Mouse (Mus musculus) mouse trophoblast stem cell (cell line): ENCODE data around the gene Gm11938.
"Not testable (repeated sequence)": the region's sequence is repeated elsewhere in the genome, so short reads cannot be mapped to it uniquely, and the experiment has no call there.

ENCODE experiments used
- in situ Hi-C, 2 experiments: fragments of 300-500 bp; cut with MseI, MboI; formaldehyde crosslinking; loops; 2 replicates in 1 of 2; 3 replicates in 1 of 2; pipeline ENCODE4 v1.15.1; 2025

Gene Gm11938

DNA sequence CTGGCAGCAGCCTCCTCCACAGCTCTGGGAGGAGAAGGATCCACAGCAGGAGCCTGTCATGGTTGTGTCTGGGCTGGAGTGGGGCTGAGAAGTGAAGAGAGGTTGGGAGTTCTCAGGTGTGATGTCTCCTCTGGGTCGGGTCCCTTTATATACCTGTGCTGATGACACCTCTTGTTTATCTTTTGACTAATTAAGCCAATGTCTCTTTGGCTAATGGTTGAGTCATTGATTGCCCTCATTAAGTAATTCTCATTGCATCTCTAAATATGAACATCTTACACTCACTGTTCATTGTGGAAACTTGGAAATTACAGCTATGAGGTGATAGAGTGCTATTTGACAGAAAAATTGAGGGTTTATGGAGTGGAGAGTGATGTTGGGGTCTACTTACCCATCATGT, at the start of gene Gm11938:
TSS of gene Gm11938 (minus strand) at position 101 of the 400 bp plus-strand sequence.
- in situ Hi-C loops: not testable (repeated sequence)

DNA sequence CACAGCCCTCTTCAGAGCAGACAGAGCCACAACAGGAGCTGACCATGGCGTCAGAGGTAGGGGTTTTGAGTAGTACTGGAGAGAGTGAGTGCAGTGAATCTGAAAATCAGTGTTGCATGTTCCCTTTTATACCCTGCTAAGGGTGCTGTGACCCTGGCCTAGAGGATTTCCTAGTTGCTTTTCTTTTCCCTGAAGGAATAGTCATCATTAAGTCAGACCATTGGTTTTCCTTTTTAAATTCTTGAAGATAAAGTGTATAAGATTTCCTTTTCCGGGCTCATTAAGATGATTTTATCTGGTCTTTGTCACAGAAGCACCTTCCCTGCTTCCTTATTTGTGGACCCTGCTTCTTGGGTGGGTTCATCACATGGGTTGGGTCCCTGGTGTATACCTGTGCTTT, 47.0 kb upstream of the Gm11938 start, which contains the start of gene Gm11555:
TSS of gene Gm11555 (minus strand) at position 101 of the 400 bp plus-strand sequence.
- in situ Hi-C loops: no loop called here

DNA sequence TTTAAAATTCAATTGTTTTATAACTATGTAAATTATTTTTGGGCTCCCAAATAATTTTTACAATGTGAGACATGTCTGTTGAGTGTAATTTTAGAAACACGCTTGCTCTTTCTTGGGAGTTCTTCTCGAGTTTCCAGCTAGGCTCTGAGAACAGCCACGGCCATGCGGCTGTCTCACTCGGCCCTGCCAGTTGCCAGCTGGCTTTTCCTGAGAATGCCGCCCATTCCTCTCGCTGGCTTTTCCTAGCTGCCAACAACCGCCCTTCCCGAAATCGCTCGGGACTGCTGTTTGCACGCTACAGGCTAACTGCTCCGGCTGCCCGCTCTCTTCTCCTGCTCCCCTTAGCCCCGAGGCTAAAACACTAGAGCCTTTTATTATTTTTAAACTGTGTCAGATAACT, 43.3 kb upstream of the Gm11938 start:
- in situ Hi-C loops: no loop called here

DNA sequence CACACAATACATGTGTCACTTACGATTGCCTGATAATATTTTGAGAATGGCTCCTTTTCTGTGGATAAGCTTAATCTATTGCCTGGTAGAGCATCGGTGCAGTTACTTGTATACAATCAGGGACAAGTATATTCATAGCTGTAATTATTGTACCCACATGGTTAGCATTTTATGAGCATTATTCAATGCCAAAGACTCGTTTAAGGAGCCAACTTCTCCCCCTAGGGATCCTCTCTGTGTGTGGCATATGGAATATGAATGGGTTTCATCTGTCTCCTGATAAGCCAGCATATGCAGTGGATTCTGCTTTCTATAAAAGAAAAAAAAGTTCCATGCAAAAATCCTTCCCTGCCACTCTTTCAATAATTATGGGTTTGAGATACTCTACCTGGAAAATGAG, 41.2 kb upstream of the Gm11938 start:
- in situ Hi-C loops: no loop called here

DNA sequence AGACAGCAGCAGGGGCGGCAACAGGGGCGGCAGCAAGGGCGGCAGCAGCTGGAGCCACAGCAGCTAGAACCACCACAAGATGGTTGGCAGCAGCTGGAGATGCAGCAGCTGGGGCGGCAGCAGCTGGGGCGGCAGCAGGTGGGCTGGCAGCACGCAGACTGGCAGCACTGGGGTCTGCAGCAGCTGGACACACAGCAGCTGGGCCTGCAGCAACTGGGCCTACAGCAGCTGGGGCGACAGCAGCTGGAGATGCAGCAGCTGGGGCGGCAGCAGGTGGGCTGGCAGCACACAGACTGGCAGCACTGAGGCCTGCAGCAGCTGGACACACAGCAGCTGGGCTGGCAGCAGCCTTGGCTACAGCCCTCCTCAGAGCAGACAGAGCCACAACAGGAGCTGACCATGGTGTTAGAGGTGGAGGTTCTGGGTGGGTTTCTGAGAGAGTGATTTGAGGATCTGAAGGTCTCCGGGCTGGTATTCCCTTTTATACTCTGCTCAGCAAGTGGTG, 40.6 kb upstream of the Gm11938 start, which contains the start of gene Krtap4-7:
TSS of gene Krtap4-7 (minus strand) at position 455 of the 505 bp plus-strand sequence.
- in situ Hi-C loops: not testable (repeated sequence)

DNA sequence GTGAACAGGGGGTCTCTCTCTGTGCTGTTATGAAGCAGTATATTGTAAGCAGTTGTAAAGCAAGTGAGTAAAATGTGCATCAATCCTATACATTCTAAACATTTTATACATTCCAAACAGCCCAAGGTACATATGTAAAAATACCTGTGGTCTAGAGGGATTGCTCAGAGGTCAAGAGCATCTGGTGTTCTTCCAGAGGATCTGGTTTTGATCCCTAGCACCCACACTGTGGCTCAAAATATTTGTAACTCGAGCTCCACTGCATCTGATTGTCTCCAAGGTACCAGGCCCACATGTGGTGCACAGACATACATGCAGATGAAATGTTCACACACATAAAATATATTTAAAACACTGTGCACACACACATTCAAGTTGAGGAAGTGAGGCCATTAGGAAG, 37.8 kb upstream of the Gm11938 start:
- in situ Hi-C loops: no loop called here

DNA sequence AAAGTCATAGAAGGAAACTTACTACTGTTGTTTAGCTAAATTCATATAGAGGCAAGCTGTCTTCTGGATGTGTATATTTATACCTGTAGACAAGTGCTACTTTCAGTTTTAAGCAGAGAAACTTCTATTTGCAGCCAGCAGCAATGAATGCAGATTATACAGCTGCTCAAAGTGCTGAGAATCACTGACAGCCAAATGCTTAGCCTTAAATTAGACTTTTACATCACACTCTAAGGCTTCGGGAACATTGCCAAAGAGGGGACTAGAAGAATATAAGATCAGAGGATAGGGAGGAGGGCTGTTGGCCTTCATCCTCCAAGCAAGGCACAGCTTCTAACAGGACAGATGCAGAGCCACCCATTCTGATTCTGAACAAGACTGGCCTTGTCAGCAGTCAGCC, 34.0 kb upstream of the Gm11938 start:
- in situ Hi-C loops: no loop called here

DNA sequence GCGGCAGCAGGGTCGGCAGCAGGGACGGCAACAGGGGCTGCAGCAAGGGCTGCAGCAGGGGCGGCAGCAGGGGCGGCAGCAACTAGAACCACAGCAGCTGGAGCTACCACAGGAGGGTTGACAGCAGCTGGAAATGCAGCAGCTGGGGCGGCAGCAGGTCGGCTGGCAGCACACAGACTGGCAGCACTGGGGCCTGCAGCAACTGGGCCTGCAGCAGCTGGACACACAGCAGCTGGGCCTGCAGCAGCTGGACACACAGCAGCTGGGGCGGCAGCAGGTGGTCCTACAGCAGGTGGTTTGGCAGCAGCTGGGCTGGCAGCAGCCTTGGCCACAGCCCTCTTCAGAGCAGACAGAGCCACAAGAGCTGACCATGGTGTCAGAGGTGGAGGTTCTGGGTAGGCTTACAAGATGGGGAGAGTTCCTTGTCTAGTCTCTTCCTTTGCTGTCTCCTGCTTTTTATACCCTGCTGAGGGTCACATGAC, 31.6 kb upstream of the Gm11938 start, which contains the start of gene Krtap4-2:
TSS of gene Krtap4-2 (minus strand) at position 432 of the 482 bp plus-strand sequence.
- in situ Hi-C loops: no loop called here

DNA sequence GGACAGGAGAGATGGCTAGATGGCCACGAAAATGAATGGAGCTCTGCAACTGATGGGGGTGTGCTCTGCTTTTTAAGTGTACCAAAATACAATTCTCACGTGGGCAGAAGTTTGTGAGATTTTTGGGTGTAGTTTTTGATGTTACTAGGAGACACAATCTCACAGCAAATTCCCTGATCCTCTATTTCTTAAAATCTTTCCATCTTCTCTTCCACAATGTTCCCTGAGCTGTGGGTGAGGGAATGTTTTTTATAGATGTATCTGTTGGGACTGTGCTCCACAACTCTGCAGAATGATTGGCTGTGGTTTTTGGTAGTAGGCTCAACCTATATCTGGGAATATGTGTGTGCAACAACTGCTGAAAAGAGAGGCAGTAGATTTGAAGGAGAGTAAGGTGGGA, 30.2 kb upstream of the Gm11938 start:
- in situ Hi-C loops: no loop called here

DNA sequence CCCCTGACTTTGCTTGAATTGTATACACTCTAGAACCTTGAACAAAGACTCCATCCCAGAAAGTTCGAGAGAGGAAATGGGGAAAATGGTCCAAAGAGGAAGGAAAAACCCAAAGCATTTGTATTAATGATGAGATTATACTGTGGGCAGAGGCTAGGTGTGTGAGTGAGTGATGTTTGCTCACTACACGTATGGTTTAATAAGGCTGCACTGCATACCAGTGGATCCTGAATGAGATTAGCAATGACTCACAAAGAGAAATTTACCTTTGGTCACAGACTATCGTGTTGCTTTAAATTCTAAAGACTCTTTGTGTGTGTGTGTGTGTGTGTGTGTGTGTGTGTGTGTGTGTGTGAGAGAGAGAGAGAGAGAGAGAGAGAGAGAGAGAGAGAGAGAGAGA, 27.8 kb upstream of the Gm11938 start:
- in situ Hi-C loops: no loop called here

DNA sequence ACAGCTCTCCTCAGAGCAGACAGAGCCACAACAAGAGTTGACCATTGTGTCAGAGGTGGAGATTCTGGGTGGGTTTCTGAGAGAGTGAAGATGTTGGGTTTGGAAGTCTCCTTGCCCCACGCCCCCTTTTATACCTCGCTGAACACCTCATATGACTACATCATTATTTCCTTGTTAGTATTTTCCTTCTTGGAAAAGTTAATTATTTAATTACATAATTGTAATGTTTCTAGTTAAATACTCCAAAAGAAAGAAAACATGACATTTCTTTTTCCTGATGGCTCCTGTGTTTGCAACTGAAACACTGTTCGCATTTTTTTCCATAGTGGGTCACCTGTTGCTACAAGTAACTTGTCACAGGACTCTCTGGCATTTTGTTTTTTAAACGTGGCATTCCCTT, 25.0 kb upstream of the Gm11938 start, which contains the start of gene Krtap4-1:
TSS of gene Krtap4-1 (minus strand) at position 101 of the 400 bp plus-strand sequence.
- in situ Hi-C loops: no loop called here

DNA sequence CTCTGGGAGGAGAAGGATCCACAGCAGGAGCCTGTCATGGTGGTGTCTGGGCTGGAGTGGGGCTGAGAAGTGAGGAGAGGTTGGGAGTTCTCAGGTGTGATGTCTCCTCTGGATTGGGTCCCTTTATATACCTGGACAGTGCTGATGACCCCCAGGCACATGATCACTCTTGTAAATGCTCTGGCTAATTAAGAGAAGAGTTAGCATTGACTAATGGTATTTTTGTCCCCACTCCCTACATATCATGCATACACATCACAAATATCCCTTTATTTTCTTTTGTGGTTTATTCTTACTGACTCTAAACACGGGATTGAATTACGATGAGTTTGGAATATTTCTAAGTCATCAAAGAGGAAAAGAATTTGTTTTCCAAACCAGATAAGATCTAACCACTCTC, 17.2 kb upstream of the Gm11938 start, which contains the start of gene Gm11562:
TSS of gene Gm11562 (minus strand) at position 101 of the 400 bp plus-strand sequence.
- in situ Hi-C loops: no loop called here

DNA sequence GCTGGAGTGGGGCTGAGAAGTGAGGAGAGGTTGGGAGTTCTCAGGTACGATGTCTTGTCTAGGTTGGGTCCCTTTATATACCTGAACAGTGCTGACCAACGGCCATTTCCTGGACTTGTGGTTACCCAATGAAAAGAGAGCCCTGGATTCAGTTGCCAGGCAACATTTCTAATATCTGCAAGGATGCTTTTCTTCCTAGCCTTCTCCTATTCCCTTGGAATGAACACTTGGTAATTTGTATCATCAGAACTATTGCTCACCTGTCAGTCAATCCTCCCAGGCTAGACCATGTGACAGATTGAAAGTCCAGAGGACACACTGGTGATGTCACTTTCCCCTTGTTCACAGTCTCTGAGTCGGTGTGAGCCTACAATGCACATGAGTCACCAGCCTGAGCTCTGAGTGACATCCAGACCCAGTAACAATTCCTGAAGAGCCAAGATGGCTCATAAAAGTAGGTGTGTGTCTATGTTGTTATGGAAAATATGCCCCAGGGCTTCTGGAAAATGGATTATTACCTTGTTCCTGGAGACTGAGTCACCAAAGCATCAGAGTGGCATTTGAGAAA, 11.8 kb upstream of the Gm11938 start, which contains the start of gene Krtap2-4:
TSS of gene Krtap2-4 (minus strand) at position 51 of the 568 bp plus-strand sequence.
- in situ Hi-C loops: no loop called here

DNA sequence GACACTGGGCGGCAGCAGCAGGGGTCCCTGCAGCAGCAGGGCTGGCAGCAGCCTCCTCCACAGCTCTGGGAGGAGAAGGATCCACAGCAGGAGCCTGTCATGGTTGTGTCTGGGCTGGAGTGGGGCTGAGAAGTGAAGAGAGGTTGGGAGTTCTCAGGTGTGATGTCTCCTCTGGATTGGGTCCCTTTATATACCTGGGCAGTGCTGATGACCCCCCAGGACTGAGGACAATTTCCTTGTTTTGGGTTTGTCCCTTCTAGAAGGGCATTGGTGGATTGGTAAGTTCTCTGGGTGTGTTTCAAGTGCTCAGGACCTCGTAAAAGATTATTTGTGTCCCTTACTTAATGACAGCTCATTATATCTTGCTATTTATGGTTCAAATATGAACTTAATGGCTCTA, 7.0 kb upstream of the Gm11938 start, which contains the start of gene Gm11937:
TSS of gene Gm11937 (minus strand) at position 101 of the 400 bp plus-strand sequence.
- in situ Hi-C loops: not testable (repeated sequence)

DNA sequence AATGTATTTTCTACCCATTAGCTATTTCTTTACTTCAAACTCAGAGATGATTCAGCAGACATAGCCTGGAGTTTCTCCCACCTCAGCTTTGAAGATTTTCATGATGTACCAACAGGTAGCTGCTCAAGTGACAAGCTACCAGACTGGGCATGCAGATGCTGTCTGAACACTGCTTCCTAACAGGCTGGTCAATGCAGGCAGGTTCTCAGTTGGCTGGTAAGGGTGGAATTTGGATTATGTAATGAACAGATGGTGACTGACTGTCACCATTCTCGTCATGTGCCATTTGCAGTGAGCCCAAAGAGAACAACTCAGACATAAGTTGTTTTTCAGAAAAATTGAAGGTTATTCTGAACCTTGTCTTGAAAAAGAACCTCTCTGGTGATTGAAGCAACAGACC, 6.0 kb upstream of the Gm11938 start:
- in situ Hi-C loops: no loop called here

DNA sequence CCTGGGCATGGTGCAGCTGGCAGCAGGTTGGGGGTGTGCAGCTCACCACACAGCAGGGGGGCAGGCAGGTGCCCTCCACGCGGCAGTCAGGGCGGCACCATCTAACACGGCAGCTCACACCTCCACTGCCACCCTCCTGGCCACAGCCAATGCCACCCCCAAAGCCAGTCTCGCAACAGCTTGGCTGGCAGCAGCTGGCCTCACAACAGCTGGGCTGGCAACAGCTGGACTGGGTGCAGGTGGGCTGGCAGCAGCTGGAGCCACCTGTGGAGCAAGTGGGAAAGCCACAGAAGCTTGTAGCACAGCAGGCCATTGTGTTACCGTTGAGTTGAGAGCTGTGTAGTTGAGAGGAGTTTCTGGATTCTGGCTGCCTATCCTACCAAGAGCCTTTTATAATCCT, 5.4 kb downstream of the Gm11938 start, which contains the start of gene Krtap9-3:
TSS of gene Krtap9-3 (minus strand) at position 364 of the 400 bp plus-strand sequence.
- in situ Hi-C loops: not testable (repeated sequence)

DNA sequence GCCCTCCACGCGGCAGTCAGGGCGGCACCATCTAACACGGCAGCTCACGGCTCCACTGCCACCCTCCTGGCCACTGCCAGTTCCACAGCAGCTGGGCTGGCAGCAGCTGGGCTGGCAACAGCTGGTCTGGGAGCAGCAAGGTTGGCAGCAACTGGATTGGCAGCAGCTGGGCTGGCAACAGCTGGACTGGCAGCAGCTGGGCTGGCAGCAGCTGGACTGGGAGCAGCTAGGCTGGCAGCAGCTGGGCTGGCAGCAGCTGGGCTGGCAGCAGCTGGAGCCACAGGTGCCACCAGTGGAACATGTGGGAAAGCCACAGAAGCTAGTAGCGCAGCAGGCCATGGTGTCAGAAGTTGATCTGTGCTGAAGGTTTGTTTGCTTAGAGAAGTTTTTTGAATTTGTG, 12.1 kb downstream of the Gm11938 start, which contains the start of gene Krtap1-3:
TSS of gene Krtap1-3 (minus strand) at position 359 of the 400 bp plus-strand sequence.
- in situ Hi-C loops: no loop called here

DNA sequence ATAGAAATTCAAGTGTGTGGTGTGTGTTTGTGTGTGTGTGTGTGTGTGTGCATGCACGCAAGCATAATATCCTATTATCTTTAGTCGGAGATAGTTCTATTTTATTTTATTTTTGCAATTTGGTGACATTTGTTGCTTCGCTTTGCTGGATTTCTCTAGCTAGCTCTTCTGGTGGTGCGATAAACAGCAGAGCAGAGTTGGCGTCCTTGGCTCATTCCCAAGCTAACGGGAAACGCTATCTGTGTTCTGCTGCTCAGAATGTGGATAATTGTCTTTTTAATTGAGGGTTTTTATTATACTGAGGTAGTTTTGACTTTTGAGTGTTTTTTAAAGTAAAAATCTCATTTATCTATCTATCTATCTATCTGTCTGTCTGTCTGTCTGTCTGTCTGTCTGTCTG, 18.0 kb downstream of the Gm11938 start:
- in situ Hi-C loops: no loop called here

DNA sequence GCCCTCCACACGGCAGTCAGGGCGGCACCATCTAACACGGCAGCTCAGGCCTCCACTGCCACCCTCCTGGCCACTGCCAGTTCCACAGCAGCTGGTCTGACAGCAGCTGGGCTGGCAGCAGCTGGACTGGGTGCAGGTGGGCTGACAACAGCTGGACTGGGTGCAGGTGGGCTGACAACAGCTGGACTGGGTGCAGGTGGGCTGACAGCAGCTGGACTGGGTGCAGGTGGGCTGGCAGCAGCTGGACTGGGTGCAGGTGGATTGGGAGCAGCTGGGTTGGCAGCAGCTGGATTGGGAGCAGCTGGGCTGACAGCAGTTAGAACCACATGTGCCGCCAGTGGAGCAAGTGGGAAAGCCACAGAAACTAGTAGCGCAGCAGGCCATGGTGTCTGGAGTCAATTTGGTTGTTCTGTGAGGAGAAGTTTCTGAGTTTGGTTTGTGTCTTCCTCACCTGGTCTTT, 19.8 kb downstream of the Gm11938 start, which contains the start of gene Krtap1-4:
TSS of gene Krtap1-4 (minus strand) at position 410 of the 460 bp plus-strand sequence.
- in situ Hi-C loops: no loop called here

DNA sequence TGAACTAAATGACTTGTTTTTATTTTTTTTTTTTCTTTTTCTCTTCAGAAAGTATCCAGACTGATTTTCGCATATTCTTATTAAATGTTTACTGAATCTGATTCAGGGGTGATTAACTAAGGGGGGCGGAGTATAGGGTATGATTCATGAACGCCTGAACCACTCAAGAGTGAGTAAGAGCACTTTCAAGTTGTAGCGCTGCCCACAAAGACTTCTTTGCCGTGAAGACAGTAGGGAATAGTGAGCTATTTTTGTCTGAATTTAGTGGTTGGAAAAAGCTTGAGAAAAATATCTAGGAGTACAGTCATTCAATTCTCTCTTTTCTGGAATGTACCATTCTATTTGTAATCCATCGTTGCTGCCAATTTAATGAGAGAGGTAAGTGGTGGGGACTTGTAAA, 21.5 kb downstream of the Gm11938 start:
- in situ Hi-C loops: no loop called here

DNA sequence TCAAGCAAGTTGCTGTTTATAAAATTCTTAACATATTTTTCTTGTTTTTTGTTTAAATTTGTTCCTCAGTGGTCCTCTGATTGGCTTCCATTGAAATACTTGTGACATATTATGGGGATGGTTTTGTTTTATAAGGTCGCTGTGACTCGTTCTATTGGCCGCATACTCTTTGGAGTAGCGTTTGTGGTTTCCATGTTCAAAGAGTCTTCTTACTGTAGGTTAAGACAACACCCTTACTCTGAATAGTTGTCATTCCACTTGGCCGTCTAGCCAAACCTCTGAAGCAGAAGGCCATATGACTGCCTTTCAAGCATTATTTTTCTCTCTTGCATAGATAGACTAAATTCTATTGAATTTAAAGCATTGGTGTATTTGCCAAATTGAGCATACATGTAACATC, 22.1 kb downstream of the Gm11938 start:
- in situ Hi-C loops: no loop called here

DNA sequence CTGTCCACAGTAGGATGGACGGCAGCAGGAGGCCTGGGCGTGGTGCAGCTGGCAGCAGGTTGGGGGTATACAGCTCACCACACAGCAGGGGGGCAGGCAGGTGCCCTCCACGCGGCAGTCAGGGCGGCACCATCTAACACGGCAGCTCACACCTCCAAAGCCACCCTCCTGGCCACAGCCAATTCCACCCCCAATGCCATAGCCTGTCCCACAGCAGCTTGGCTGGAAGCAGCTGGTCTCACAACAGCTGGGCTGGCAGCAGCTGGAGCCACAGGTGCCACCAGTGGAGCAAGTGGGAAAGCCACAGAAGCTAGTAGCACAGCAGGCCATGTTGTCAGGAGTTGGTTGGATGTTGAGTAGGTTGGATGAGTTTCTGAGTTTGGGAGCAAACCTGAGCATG, 22.5 kb downstream of the Gm11938 start, which contains the start of gene Krtap1-5:
TSS of gene Krtap1-5 (minus strand) at position 381 of the 400 bp plus-strand sequence.
- in situ Hi-C loops: no loop called here
